Mouse (Mus musculus): Measurements from ENCODE around the gene Bag5. TPM values are rescaled to one million over a fixed set of nuclear protein-coding genes. Genes with fewer than 3 reads are reported as not detected.

The Bag5 gene
- total and polyA plus RNA-seq, 3 experiments: 24.0 to 38.0 TPM; not detected in 1

GRCm38 (mm10) chr12:111678997-111679396 is 34.1 kb downstream of the Bag5 start:
- H3K4me1 ChIP-seq (ENCODE audit: control insufficient read depth in 1 of 2, insufficient read depth in 2 of 2, low read length in 2 of 2): peaks cover 8 to 17% of the 10 kb centered on the region in 2 experiments

GRCm38 (mm10) chr12:111678670-111678933 is 34.5 kb downstream of the Bag5 start:
- no peak for DNase-seq (ENCODE audit: low read depth, low spot score)
- Histone ChIP-seq H3K27ac (ENCODE audit: control insufficient read depth, low read depth, low read length) (peak overlapping the region; percentile 32), H3K4me1 (ENCODE audit: control insufficient read depth in 1 of 2, insufficient read depth in 2 of 2, low read length in 2 of 2) (peaks cover 8 to 17% of the 10 kb centered on the region in 2 experiments), H3K9ac (ENCODE audit: control insufficient read depth, low read depth, low read length, poor library complexity, severe bottlenecking) (peak overlapping the region; percentile 91), H3K27me3 (ENCODE audit: control insufficient read depth in 1 of 2, insufficient read depth in 2 of 2, low read length in 2 of 2) (no peaks in the 10 kb centered on the region), H3K79me2 (ENCODE audit: control insufficient read depth, insufficient read depth, low read length, poor library complexity) (peaks cover 25% of the 10 kb centered on the region), H3K4me3 (ENCODE audit: control insufficient read depth in 1 of 2, insufficient read depth in 1 of 2, low read depth in 2 of 2, low read length in 2 of 2) (peak overlapping the region; percentile 84 to 93), H3K9me3 (replicated peaks; ENCODE audit: insufficient read depth, low read length) (no peaks in the 10 kb centered on the region), H3K36me3 (ENCODE audit: control insufficient read depth in 1 of 2, insufficient read depth in 2 of 2, low read length in 2 of 2) (peaks cover 0 to 12% of the 10 kb centered on the region in 2 experiments; a peak in 2 of 4 replicates)
- no peak for TF ChIP-seq MAFK (IDR thresholded peaks at IDR 0.05; ENCODE audit: borderline replicate concordance, low read depth, low read length)
- no peak for TF ChIP-seq SIN3A (IDR thresholded peaks at IDR 0.05; ENCODE audit: low read length)
- TF ChIP-seq ELF1 (IDR thresholded peaks at IDR 0.05; ENCODE audit: low read depth, low read length): no peak
- no peak for TF ChIP-seq CTCF (IDR thresholded peaks at IDR 0.05 in 2 of 3, conservative IDR thresholded peaks at IDR 0.05 in 1 of 3; ENCODE audit: control insufficient read depth in 1 of 3, insufficient read depth in 1 of 3, low read depth in 2 of 3, low read length in 3 of 3, poor library complexity in 1 of 3, severe bottlenecking in 1 of 3)
- no peak for TF ChIP-seq RCOR1 (IDR thresholded peaks at IDR 0.05; ENCODE audit: low read depth, low read length)
- no peak for TF ChIP-seq MYC (IDR thresholded peaks at IDR 0.05; ENCODE audit: low read depth, low read length)
- no peak for TF ChIP-seq UBTF (IDR thresholded peaks at IDR 0.05; ENCODE audit: borderline replicate concordance, insufficient read depth, low read depth, low read length)
- no peak for TF ChIP-seq E2F4 (IDR thresholded peaks at IDR 0.05; ENCODE audit: borderline replicate concordance, low read depth, low read length)
- TF ChIP-seq POLR2AphosphoS2 (IDR thresholded peaks at IDR 0.05; ENCODE audit: low read length): no peak
- TF ChIP-seq POLR2AphosphoS5 (IDR thresholded peaks at IDR 0.05; ENCODE audit: borderline replicate concordance, low read depth, low read length): no peak
- TF ChIP-seq ZC3H11A (IDR thresholded peaks at IDR 0.05; ENCODE audit: low read depth, low read length): no peak
- TF ChIP-seq USF2 (IDR thresholded peaks at IDR 0.05; ENCODE audit: borderline replicate concordance in 1 of 2, insufficient read depth in 1 of 2, low read depth in 1 of 2, low read length in 2 of 2): no peak
- TF ChIP-seq BHLHE40 (IDR thresholded peaks at IDR 0.05; ENCODE audit: borderline replicate concordance, low read depth, low read length): no peak
- no peak for TF ChIP-seq MXI1 (IDR thresholded peaks at IDR 0.05; ENCODE audit: low read depth, low read length)
- no peak for TF ChIP-seq CHD1 (IDR thresholded peaks at IDR 0.05; ENCODE audit: low read depth, low read length)
- no peak for TF ChIP-seq USF1 (IDR thresholded peaks at IDR 0.05; ENCODE audit: low read depth, low read length)
- no peak for TF ChIP-seq TAL1 (IDR thresholded peaks at IDR 0.05; ENCODE audit: low read length)
- no peak for TF ChIP-seq ZKSCAN1 (IDR thresholded peaks at IDR 0.05; ENCODE audit: low read depth, low read length)

More at GRCm38 (mm10) chr12:111678997-111679396, 34.1 kb downstream of the Bag5 start:
- Histone ChIP-seq H3K9ac (ENCODE audit: control insufficient read depth, low read depth, low read length, poor library complexity, severe bottlenecking) (peak overlapping the region; percentile 91), H3K27me3 (ENCODE audit: control insufficient read depth in 1 of 2, insufficient read depth in 2 of 2, low read length in 2 of 2) (no peaks in the 10 kb centered on the region), H3K36me3 (ENCODE audit: control insufficient read depth in 1 of 2, insufficient read depth in 2 of 2, low read length in 2 of 2) (peaks cover 0 to 12% of the 10 kb centered on the region in 2 experiments; a peak in 2 of 4 replicates), H3K9me3 (replicated peaks; ENCODE audit: insufficient read depth, low read length) (no peaks in the 10 kb centered on the region), H3K79me2 (ENCODE audit: control insufficient read depth, insufficient read depth, low read length, poor library complexity) (peaks cover 25% of the 10 kb centered on the region), H3K27ac (ENCODE audit: control insufficient read depth, low read depth, low read length) (no peak overlapping the region), H3K4me3 (ENCODE audit: control insufficient read depth in 1 of 2, insufficient read depth in 1 of 2, low read depth in 2 of 2, low read length in 2 of 2) (peak overlapping the region; percentile 84 to 93)
- TF ChIP-seq MXI1 (IDR thresholded peaks at IDR 0.05; ENCODE audit: low read depth, low read length): peak; percentile 56; the same call in 1 of the 2 replicates
- peak; percentile 71 for TF ChIP-seq SIN3A (IDR thresholded peaks at IDR 0.05; ENCODE audit: low read length)
- TF ChIP-seq TCF12 (IDR thresholded peaks at IDR 0.05; ENCODE audit: low read depth, low read length): no peak
- DNase-seq (ENCODE audit: low read depth, low spot score): peak; percentile 58
